Mouse (Mus musculus) testis, adult 2 months (tissue): ENCODE results near the gene Cmas.

Experiments used
- CTCF ChIP-seq: fragments of 200-500 bp; IDR thresholded peaks from 2 replicates; pipeline ENCODE4 v1.5.1; 2012; ENCODE audit warnings: low read depth, mild to moderate bottlenecking, inconsistent platforms, low read length, moderate library complexity; ENCODE audit not compliant: control insufficient read depth, insufficient read depth, insufficient replicate concordance
- POLR2A ChIP-seq: fragments of 200-500 bp; IDR thresholded peaks from 2 replicates; pipeline ENCODE4 v1.6.1; 2012; ENCODE audit warnings: low read depth, mild to moderate bottlenecking, inconsistent platforms, low read length, moderate library complexity; ENCODE audit not compliant: control insufficient read depth

DNA sequence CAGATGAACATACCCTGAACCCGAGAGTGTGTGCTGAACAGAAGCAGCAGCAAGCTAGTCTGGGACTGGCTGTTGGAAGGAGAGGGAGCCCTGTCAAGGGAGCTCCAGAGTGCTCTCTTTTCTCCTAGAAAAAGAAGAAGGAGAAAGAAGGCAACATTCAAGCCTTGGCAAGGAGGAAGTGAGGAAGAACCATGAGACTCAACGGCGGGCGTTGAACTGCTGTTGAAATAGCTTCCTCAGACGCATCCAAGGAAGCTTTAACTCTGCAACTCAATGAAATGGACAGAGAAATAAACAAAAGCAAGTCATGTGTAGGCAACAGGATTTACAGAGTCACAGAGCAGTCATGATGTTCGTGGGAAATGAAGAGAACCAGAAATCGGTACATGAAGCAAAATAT, 9.7 kb upstream of the Cmas start:
- TF ChIP-seq POLR2A (no peak), CTCF (no peak)
